Mouse (Mus musculus) stomach, embryonic 14.5 days (tissue): ENCODE measurements around the gene Nfatc3. TPM values are rescaled to one million over a fixed set of nuclear protein-coding genes. Genes with fewer than 3 reads are reported as not detected.

Experiments
- ATAC-seq: fragments of 200-750 bp; cut with Nextera tagmentation; 2 replicates; pipeline ENCODE4 v1.8.0; 2017; ENCODE audit warnings: low read depth, moderate TSS enrichment; ENCODE audit not compliant: insufficient number of reproducible peaks, insufficient read depth, low FRiP score
- H3K27ac ChIP-seq: fragments of 300-500 bp; sonication (generic); 2 replicates; pipeline ENCODE4 v1.5.1; 2014; ENCODE audit warnings: mild to moderate bottlenecking, low read length, moderate library complexity, mixed read lengths
- H3K27me3 ChIP-seq: fragments of 300-500 bp; sonication (generic); 2 replicates; pipeline ENCODE4 v1.6.1; 2014; ENCODE audit warnings: low read length, control low read depth, mixed read lengths; ENCODE audit not compliant: control insufficient read depth, insufficient read depth
- H3K36me3 ChIP-seq: fragments of 300-500 bp; sonication (generic); 2 replicates; pipeline ENCODE4 v1.6.1; 2014; ENCODE audit warnings: mild to moderate bottlenecking, control low read depth, low read length, moderate library complexity, mixed read lengths; ENCODE audit not compliant: control insufficient read depth, insufficient read depth
- H3K4me1 ChIP-seq: fragments of 300-500 bp; sonication (generic); 2 replicates; pipeline ENCODE4 v1.6.1; 2014; ENCODE audit warnings: low read length, control low read depth, mixed read lengths; ENCODE audit not compliant: control insufficient read depth, insufficient read depth
- H3K4me2 ChIP-seq: fragments of 300-500 bp; sonication (generic); replicated peaks from 2 replicates; pipeline ENCODE4 v1.6.1; 2014; ENCODE audit warnings: low read depth, low read length, control low read depth
- H3K4me3 ChIP-seq: fragments of 300-500 bp; sonication (generic); 2 replicates; pipeline ENCODE4 v1.5.1; 2014; ENCODE audit warnings: low read depth, low read length, control low read depth
- H3K9ac ChIP-seq: fragments of 300-500 bp; sonication (generic); replicated peaks from 2 replicates; pipeline ENCODE4 v1.6.1; 2014; ENCODE audit warnings: low read depth, mild to moderate bottlenecking, control low read depth, low read length, moderate library complexity, mixed read lengths
- H3K9me3 ChIP-seq: fragments of 300-500 bp; sonication (generic); 2 replicates; pipeline ENCODE4 v1.6.1; 2016; ENCODE audit warnings: low read depth, low read length, control low read depth; ENCODE audit not compliant: control insufficient read depth
- WGBS: fragments of 180-500 bp; shearing (Covaris S2); extraction: QIAGEN DNeasy Blood & Tissue Kit; methylation state at CpG from one replicate; pipeline ENCODE4 v1.1.7; 2014; 5-methylcytosine and 5-hydroxymethylcytosine counted together
- polyA plus RNA-seq: library from polyadenylated mRNA; unstranded; fragments of >200 nt; fragmentation: Nextera tagmentation; extraction: Ambion mirVana; gene quantifications from 2 replicates; pipeline ENCODE4 v1.2.1, GENCODE M21; 2014

Gene Nfatc3
- polyA plus RNA-seq, 1 experiment from 2014 or later, result 10.5 TPM

- no peaks in the 10 kb centered on the region for H3K9me3 ChIP-seq
- H3K4me3 ChIP-seq, result no peak overlapping the region
- no peak for ATAC-seq
- no peak overlapping the region for H3K27ac ChIP-seq
- H3K4me1 ChIP-seq, result no peaks in the 10 kb centered on the region
- H3K4me2 ChIP-seq, result no peak overlapping the region
- 87% methylated on average over 1 of the region's 1 CpGs for WGBS
- no peaks in the 10 kb centered on the region for H3K27me3 ChIP-seq
- no peak overlapping the region for H3K9ac ChIP-seq
- peaks cover 11% of the 10 kb centered on the region; the same call in 1 of the 2 replicates for H3K36me3 ChIP-seq
Observed at GRCm38 (mm10) chr8:106077452-106078067, 18.9 kb downstream of the Nfatc3 start.

GRCm38 (mm10) chr8:106102321-106102720 is 43.7 kb downstream of the Nfatc3 start:
- Histone ChIP-seq H3K27me3 (no peaks in the 10 kb centered on the region), H3K9ac (no peak overlapping the region), H3K4me1 (no peaks in the 10 kb centered on the region), H3K4me3 (no peak overlapping the region), H3K4me2 (no peak overlapping the region), H3K9me3 (no peaks in the 10 kb centered on the region), H3K27ac (no peak overlapping the region), H3K36me3 (peaks cover 36% of the 10 kb centered on the region)
- WGBS, result 91% methylated on average over 4 of the region's 4 CpGs
- ATAC-seq, result no peak

DNA sequence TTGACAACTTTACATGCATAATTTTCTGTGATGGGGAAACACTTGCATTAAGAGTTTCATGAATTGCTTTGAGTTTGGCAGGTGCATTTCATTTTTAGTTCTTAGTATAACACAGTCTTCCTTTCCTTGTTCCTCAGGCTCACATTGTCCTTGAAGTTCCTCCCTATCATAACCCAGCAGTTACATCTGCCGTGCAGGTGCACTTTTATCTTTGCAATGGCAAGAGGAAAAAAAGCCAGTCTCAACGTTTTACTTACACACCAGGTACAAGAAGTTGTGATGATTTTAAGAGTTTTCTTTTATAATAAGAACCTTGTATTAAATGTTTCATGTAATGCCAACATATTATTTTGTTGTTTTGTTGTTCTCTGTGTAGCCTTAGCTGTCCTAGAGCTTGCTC is 45.2 kb downstream of the Nfatc3 start:
- H3K27ac ChIP-seq, result no peak overlapping the region
- 87% methylated on average over 2 of the region's 2 CpGs for WGBS
- no peak overlapping the region for H3K4me3 ChIP-seq
- no peaks in the 10 kb centered on the region for H3K9me3 ChIP-seq
- H3K36me3 ChIP-seq, result peaks cover 43% of the 10 kb centered on the region
- no peak overlapping the region for H3K9ac ChIP-seq
- H3K4me1 ChIP-seq, result no peaks in the 10 kb centered on the region
- no peak for ATAC-seq
- no peaks in the 10 kb centered on the region for H3K27me3 ChIP-seq
- no peak overlapping the region for H3K4me2 ChIP-seq

DNA sequence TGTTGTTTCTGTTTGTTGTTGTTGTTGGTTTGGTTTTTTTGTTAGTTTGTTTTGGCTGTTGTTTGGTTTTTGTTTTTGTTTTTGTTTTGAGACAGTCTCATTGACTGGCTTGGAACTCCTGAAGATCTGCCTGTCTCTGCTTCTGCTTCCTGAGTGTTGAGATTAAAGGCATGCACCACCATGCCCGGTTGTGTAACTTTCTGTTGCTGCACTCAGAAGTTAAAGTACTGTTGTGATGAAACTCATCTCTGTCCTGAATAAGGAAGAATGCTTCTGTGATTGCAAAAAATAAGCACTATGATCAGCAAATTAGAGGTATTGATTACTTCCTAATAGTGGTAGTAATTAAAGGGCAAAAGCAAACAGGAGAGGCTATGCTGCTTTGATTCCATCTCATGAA is 47.6 kb downstream of the Nfatc3 start:
- Histone ChIP-seq H3K9me3 (no peaks in the 10 kb centered on the region), H3K27me3 (no peaks in the 10 kb centered on the region), H3K9ac (no peak overlapping the region), H3K4me1 (no peaks in the 10 kb centered on the region), H3K4me2 (no peak overlapping the region), H3K36me3 (peaks cover 40% of the 10 kb centered on the region), H3K4me3 (no peak overlapping the region), H3K27ac (no peak overlapping the region)
- 80% methylated on average over 1 of the region's 1 CpGs for WGBS
- no peak for ATAC-seq

DNA sequence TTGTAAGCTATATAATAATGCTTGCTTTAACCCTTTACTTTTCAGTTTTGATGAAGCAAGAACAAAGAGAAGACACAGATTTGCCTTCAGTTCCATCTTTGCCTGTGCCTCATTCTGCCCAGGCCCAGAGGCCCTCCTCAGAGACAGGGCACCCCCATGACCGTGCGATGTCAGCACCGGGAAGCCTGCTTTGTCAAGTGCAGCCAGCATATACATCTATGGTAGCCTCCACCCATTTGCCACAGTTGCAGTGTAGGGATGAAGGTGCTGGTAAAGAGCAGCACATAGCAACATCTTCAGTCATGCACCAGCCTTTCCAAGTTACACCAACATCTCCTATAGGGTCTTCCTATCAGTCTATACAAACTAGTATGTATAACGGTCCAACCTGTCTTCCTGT is 49.4 kb downstream of the Nfatc3 start:
- Histone ChIP-seq H3K4me1 (no peaks in the 10 kb centered on the region), H3K27ac (no peak overlapping the region), H3K4me3 (no peak overlapping the region), H3K9ac (no peak overlapping the region), H3K27me3 (no peaks in the 10 kb centered on the region), H3K4me2 (no peak overlapping the region), H3K9me3 (no peaks in the 10 kb centered on the region), H3K36me3 (peaks cover 29% of the 10 kb centered on the region)
- 95% methylated on average over 4 of the region's 4 CpGs for WGBS
- ATAC-seq, result no peak

DNA sequence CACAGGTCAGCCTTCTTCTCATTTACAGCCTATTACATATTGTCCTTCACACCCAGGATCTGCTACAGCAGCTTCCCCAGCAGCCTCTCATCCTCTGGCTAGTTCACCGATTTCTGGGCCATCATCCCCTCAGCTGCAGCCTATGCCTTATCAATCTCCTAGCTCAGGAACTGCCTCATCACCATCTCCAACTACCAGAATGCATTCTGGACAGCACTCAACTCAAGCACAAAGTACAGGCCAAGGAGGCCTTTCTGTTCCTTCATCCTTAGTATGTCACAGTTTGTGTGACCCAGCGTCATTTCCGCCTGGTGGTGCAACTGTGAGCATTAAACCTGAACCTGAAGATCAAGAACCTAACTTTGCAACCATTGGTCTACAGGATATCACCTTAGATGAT is 50.1 kb downstream of the Nfatc3 start:
- no peak for ATAC-seq
- WGBS, result 91% methylated on average over 3 of the region's 3 CpGs
- H3K36me3 ChIP-seq, result peaks cover 25% of the 10 kb centered on the region

GRCm38 (mm10) chr8:106112041-106112440 is 53.4 kb downstream of the Nfatc3 start:
- peaks cover 28% of the 10 kb centered on the region for H3K36me3 ChIP-seq
- no peaks in the 10 kb centered on the region for H3K4me1 ChIP-seq
- no peaks in the 10 kb centered on the region for H3K9me3 ChIP-seq
- no peak for ATAC-seq
- no peak overlapping the region for H3K27ac ChIP-seq
- H3K27me3 ChIP-seq, result no peaks in the 10 kb centered on the region
- H3K9ac ChIP-seq, result no peak overlapping the region
- H3K4me3 ChIP-seq, result no peak overlapping the region
- WGBS, result 87% methylated on average over 2 of the region's 2 CpGs
- H3K4me2 ChIP-seq, result no peak overlapping the region

More for the DNA sequence above, 50.1 kb downstream of the Nfatc3 start:
- H3K9ac ChIP-seq, result no peak overlapping the region
- no peak overlapping the region for H3K4me2 ChIP-seq
- no peak overlapping the region for H3K4me3 ChIP-seq
- H3K9me3 ChIP-seq, result no peaks in the 10 kb centered on the region
- no peaks in the 10 kb centered on the region for H3K27me3 ChIP-seq
- no peaks in the 10 kb centered on the region for H3K4me1 ChIP-seq
- no peak overlapping the region for H3K27ac ChIP-seq

DNA sequence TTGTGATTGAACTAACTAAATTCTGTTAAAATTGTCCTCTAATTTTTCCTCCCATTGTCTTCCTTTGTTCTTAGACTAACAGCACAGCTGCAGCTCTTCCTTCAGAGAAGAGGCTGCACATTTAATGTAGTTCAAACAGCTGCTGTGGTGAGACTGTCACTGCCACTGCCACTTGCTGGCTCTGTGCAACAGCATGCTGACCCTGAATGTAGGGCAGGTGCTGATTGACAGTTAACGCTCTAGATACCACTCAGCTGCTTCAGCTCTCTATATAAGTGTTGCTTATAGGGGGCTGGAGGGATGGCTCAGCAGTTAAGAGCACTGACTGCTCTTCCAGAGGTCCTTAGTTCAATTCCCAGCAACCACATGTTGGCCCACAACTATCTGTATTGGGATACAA is 53.9 kb downstream of the Nfatc3 start:
- no peak for ATAC-seq
- no peaks in the 10 kb centered on the region for H3K9me3 ChIP-seq
- H3K4me3 ChIP-seq, result no peak overlapping the region
- H3K36me3 ChIP-seq, result peaks cover 31% of the 10 kb centered on the region
- no peaks in the 10 kb centered on the region for H3K27me3 ChIP-seq
- H3K9ac ChIP-seq, result no peak overlapping the region
- H3K4me2 ChIP-seq, result no peak overlapping the region
- no peak overlapping the region for H3K27ac ChIP-seq
- H3K4me1 ChIP-seq, result no peaks in the 10 kb centered on the region
- 84% methylated on average over 1 of the region's 1 CpGs for WGBS

- Histone ChIP-seq H3K9me3 (no peaks in the 10 kb centered on the region), H3K9ac (no peak overlapping the region), H3K27me3 (no peaks in the 10 kb centered on the region), H3K27ac (no peak overlapping the region), H3K4me3 (no peak overlapping the region), H3K4me1 (no peaks in the 10 kb centered on the region), H3K36me3 (peaks cover 18% of the 10 kb centered on the region; the same call in 1 of the 2 replicates), H3K4me2 (no peak overlapping the region)
- ATAC-seq, result no peak
- WGBS, result 89% methylated on average over 3 of the region's 3 CpGs
Observed at GRCm38 (mm10) chr8:106115897-106116296, 57.3 kb downstream of the Nfatc3 start.
